Mouse (Mus musculus) fibroblast of lung, adult 2 months (primary cell): ENCODE data around the gene Kif1a.

Source experiments
- DNase-seq: peaks from one replicate; pipeline ENCODE4 v3.0.0-alpha.2; 2011; ENCODE audit warnings: low read depth

Gene Kif1a

GRCm38 (mm10) chr1:93098956-93099355 lies 2.8 kb downstream of the Kif1a start:
- DNase-seq: no peak

DNA sequence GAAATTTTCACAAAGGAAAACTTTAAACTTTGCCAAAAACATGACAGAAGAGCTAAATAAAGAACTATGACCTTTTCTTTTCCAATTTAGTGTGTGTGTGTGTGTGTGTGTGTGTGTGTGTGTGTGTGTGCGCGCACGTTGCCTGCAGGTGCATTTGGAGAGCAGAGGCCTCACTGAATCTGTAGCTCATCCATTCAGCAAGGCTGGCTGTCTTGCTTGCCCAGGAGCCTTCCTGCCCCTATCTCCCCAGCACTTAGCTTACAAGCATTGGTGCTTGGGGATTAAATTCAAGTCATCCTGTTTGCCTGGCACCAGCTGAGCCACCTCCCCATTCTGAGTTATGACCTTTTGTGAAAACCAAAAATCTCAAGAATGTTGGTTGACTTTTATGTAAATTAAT lies 9.2 kb downstream of the Kif1a start:
- DNase-seq: no peak

DNA sequence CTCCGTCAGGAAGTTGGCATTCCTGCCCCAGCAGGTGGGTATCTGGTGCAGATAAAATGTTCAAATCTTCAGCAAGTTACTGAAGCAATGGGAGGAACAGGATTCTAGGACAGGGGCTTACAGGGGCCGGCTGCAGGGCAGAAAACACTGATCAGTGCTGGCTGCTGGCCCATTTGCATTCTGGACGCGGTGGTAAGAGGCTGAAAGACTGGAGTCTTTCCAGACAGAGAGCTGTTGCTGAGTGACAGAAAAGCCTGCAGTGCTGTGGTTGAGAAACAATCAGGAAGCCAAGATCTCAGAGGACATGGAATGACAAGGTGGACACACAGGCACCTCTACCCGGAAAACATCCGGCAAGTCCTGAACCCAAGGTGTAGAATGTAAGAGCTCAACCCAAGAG lies 16.6 kb downstream of the Kif1a start:
- no peak for DNase-seq

- no peak for DNase-seq
Observed at GRCm38 (mm10) chr1:93083420-93084285, 18.1 kb downstream of the Kif1a start.

- DNase-seq: no peak
Observed at GRCm38 (mm10) chr1:93082121-93082520, 19.6 kb downstream of the Kif1a start.

GRCm38 (mm10) chr1:93080930-93081589 lies 20.7 kb downstream of the Kif1a start:
- DNase-seq: no peak

GRCm38 (mm10) chr1:93079602-93080001 lies 22.1 kb downstream of the Kif1a start:
- DNase-seq: no peak

DNA sequence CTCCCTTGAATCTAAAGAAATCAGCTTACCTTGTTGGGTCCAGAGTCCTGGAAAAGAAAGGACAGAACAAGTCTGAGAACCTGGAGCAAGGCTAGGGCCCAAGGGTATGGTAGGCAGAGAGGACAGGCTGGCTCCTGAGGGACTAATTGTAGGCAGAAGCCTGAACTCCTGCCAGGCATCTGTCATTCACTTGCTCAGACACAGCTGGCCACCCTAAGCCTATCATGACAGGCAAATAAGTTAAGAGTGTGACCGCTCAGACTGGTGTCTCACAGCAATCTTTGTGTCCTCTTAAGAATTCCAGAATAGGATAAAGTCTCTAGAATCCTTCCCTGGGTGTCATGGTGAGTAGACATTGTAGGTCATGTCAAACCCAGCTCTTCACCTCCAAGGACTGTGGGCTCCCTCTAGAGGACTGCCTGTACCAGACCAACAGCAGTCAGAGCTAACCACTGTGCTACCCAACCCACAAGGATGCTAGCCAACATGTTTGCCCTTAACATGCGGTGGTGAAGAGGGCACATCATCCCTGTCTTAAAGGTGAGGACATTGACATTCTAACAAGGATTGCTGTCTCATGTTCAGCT lies 29.4 kb downstream of the Kif1a start:
- DNase-seq: no peak

GRCm38 (mm10) chr1:93071487-93071971 lies 30.2 kb downstream of the Kif1a start:
- DNase-seq: no peak

GRCm38 (mm10) chr1:93070881-93071280 lies 30.9 kb downstream of the Kif1a start:
- no peak for DNase-seq

GRCm38 (mm10) chr1:93068553-93068952 lies 33.2 kb downstream of the Kif1a start:
- no peak for DNase-seq

DNA sequence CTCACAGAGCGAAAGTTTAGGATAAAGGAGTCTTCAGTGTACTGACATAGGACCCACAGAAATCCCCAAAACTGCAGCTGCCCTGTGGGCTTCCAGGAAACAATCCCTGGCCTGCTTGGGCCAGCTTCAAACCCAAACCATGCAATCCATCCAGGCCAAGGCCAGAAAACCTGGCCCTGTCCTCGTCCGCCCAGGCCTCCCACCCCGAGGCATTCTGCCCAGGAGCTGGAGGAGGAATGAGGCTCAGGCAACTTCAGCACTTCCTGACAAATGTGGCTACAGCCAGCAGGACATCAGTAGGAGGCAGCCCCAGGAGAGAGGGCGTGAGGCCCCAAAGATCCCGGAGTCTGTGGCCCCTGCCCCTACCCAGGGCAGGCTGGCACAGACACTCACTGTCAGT lies 36.1 kb downstream of the Kif1a start:
- DNase-seq: no peak

DNA sequence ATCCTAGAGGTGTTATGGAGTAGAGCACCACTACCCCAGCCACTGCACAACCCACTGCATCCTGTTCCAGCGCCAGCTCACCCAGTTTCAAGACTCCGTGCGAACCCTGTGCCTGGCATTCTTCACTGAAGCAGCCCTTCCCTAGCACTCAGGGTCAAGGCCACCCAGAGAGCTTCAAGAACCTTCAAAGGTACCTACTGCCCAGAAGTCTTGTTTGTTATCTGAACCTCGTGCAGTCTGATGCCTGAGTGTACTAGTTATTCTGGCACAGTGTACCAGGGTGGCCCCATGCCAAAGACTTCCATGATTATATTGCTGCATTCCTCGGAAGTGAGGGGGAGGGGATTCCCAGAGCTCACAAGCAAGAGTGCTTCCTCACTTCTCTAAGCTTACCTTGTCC lies 38.1 kb downstream of the Kif1a start:
- DNase-seq: peak; percentile 9

- no peak for DNase-seq
Observed at GRCm38 (mm10) chr1:93051124-93051833, 50.5 kb downstream of the Kif1a start.

DNA sequence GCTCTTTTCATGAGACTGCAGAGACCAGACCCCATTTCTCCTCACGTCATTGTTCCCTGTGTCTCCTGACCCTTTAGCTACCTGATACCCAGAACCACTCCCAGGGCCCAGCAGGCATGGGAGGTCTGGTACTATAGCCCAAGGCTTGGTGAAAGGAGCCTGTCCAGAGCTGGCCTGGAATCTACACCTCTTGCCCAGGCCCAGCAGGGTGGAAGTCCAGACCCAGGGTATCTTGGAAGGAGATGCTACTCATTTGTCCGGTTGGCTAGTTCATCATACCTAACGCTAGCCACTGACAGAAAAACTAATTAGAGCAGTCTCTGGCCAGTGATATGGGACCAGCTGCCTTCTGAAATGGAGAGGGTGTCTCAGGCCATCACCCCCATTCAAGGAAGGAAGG lies 51.7 kb downstream of the Kif1a start:
- no peak for DNase-seq

DNA sequence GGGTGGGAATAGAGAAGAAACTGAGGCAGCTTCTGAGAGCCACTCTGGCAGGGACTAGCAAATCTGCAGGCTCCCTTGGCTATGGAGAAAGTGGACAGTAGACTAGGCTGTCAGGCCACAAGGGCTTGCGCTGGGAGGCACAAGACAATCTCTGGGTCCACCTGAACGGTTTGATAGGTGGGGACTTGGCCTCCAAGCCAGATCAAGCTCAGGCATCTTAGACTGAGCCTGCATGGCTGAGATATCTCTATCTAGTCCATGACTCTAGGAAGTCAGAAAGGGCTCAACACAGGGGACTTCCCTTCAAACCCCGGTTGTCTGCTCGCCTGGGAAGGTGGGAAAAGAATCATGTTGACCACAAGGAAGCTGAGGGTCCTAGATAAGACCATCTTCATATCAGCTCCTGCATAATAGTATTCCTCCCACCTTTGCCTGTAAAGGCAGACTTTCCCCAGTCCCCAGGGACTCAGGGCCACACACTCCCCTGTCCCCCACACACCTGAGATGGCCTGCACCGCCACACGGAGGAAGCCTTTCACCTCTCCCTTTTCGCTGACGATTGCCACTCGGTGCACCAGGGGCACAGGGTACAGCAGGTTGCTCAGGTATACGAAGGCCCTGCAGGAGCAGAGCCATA lies 55.5 kb downstream of the Kif1a start:
- DNase-seq: no peak

GRCm38 (mm10) chr1:93035981-93036380 lies 65.8 kb downstream of the Kif1a start:
- DNase-seq: no peak

GRCm38 (mm10) chr1:93033989-93034388 lies 67.8 kb downstream of the Kif1a start:
- DNase-seq: no peak

DNA sequence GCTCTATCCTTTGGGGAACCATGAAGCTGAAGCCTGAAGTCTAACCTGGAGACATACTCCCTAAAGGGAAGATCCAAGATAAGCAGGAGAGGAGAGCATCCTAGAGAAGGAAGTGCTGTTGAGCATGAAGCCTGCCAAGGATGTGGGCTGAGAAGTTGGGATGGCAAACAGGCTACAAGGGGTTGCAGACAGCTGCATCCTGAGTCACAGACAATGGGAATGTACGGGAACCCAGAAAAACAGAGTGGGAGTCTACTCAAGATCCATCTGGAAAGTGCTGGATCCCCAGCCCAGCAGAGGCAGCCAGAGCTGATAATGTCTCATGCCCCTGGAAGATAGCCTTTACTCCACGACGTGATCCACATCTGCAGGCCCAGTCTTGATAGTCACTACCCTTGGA lies 70.6 kb downstream of the Kif1a start:
- DNase-seq: no peak

DNA sequence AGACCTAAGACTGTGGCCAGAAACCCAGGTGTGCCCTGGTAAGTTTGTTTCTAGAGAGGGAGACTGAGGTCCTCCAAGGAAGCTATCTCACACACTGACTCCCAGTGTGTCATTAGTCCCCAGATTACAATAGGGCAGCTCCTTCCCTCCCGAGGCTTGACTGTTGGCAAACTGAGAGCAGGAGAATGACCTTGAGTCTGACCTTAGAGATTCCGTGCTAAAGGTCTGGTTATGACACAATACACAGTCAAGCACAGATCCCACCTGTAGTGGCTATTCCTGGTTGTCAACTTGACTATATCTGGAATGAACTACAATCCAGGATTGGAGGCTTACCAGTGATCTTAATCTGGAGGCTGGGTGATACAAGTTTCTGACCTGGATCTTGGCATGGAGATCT lies 71.7 kb downstream of the Kif1a start:
- no peak for DNase-seq

GRCm38 (mm10) chr1:93029387-93029786 lies 72.4 kb downstream of the Kif1a start:
- no peak for DNase-seq

DNA sequence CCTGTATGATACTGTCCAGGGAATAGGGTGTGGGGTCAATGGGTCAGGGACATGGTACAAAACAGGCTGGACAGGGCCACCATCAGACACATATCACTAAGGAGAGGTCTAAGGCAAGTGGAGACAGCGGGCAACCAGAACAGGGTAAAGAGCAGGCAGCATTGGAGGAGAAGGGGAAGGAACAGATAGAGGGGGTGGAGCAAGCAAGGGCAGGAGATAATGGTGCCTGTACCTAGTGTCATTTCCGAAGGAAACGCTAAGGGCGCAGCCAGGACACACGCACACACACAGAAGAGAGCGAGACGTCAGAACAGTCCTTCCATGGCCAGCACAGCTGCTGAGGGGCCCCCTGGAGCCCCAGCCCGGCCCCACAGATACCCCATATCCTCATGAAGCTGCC lies 75.2 kb downstream of the Kif1a start:
- DNase-seq: no peak
